Mouse (Mus musculus): ENCODE results near the gene Gm17651. TPM values are rescaled to one million over a fixed set of nuclear protein-coding genes. Genes with fewer than 3 reads are reported as not detected.

The Gm17651 gene
- total and polyA plus RNA-seq, 3 experiments = not detected

DNA sequence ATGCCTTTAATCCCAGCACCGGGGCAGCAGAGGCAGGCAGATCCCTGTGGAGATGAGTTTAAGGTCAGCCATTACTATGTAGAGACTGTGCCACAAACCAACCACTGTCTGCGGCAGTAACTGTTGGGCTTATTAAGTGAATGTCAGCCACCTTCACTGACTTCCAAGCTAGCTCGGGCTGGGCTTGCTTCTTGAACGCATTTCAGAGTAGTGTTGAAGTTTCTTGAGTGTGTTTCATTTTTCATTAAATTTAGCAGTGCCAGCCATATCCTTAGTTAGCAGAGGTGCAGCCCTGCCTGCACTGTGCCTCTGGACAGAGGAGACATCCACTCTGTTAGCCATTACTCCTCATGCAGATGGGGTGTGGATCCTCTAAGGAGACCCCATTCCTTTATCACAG lies 43.7 kb downstream of the Gm17651 start:
- dilution Hi-C loops (cut with MboI; ENCODE audit: extremely low pct_ligation_motif_present, extremely low pct_unique_long_range_greater_than_20kb, low sequenced_read_pairs) = no loop called here
- H3K9me3 ChIP-seq (replicated peaks; ENCODE audit: low read length) = no peaks in the 10 kb centered on the region
- no peaks in the 10 kb centered on the region for H3K36me3 ChIP-seq (replicated peaks in 1 of 2; ENCODE audit: control insufficient read depth in 1 of 2, insufficient read depth in 1 of 2, low read length in 1 of 2)
- no peaks in the 10 kb centered on the region for H3K27me3 ChIP-seq (replicated peaks)
- TF ChIP-seq MXI1 (IDR thresholded peaks at IDR 0.05; ENCODE audit: low read depth, low read length) = no peak
- TF ChIP-seq JUND (conservative IDR thresholded peaks at IDR 0.05; ENCODE audit: low read depth, low read length) = no peak
- TF ChIP-seq KAT2A (IDR thresholded peaks at IDR 0.05; ENCODE audit: insufficient replicate concordance, low read length) = no peak
- TF ChIP-seq ETS1 (conservative IDR thresholded peaks at IDR 0.05; ENCODE audit: low read depth, low read length) = no peak
- H3K27ac ChIP-seq (ENCODE audit: insufficient read depth, low read depth) = no peak overlapping the region
- H3K4me2 ChIP-seq (ENCODE audit: insufficient read depth, low read depth, poor library complexity, severe bottlenecking) = no peak overlapping the region
- H3K4me3 ChIP-seq (replicated peaks in 1 of 3; ENCODE audit: low read depth in 2 of 3, low read length in 2 of 3, poor library complexity in 1 of 3) = no peak overlapping the region
- in situ Hi-C loops (cut with MboI; ENCODE audit: low pct_ligation_motif_present, low pct_unique_long_range_greater_than_20kb, low sequenced_read_pairs) = no loop called here
- peaks cover 4 to 14% of the 10 kb centered on the region in 2 experiments; a peak in 2 of 4 replicates for H3K4me1 ChIP-seq (ENCODE audit: control insufficient read depth in 1 of 2, insufficient read depth in 2 of 2)
- H3K79me2 ChIP-seq (replicated peaks; ENCODE audit: control insufficient read depth, extremely low read depth, insufficient read depth, poor library complexity, severe bottlenecking) = no peaks in the 10 kb centered on the region
- no peak overlapping the region for H3K9ac ChIP-seq (ENCODE audit: insufficient read depth, low read depth)
- DNase-seq (ENCODE audit: extremely low read depth) = no peak

DNA sequence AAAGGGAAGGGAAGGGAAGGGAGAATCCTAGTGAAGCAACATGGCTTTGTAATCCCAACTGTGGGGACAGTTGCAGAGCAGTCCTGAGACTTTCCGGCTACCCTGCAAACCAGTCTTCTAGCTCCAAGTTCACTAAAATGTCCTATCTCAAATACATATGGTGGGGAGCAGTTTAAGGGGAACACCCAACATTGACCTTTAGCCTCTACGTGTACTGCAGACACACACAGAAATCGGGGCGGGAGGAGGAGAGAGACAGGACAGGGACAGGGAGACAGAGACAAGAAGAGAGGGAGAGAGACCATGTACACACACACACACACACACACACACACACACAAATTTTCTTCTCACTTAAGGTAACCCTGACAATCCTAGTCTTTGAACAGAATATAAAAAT lies 44.6 kb downstream of the Gm17651 start:
- in situ Hi-C loops (cut with MboI; ENCODE audit: low pct_ligation_motif_present, low pct_unique_long_range_greater_than_20kb, low sequenced_read_pairs) = no loop called here
- H3K79me2 ChIP-seq (replicated peaks; ENCODE audit: control insufficient read depth, extremely low read depth, insufficient read depth, poor library complexity, severe bottlenecking) = no peaks in the 10 kb centered on the region
- no peaks in the 10 kb centered on the region for H3K9me3 ChIP-seq (replicated peaks; ENCODE audit: low read length)
- H3K27me3 ChIP-seq (replicated peaks) = no peaks in the 10 kb centered on the region
- no peak overlapping the region for H3K9ac ChIP-seq (ENCODE audit: insufficient read depth, low read depth)
- no peak overlapping the region for H3K4me3 ChIP-seq (replicated peaks in 1 of 3; ENCODE audit: low read depth in 2 of 3, low read length in 2 of 3, poor library complexity in 1 of 3)
- H3K4me1 ChIP-seq (ENCODE audit: control insufficient read depth in 1 of 2, insufficient read depth in 2 of 2) = peaks cover 4 to 14% of the 10 kb centered on the region in 2 experiments; a peak in 2 of 4 replicates
- dilution Hi-C loops (cut with MboI; ENCODE audit: extremely low pct_ligation_motif_present, extremely low pct_unique_long_range_greater_than_20kb, low sequenced_read_pairs) = no loop called here
- H3K4me2 ChIP-seq (ENCODE audit: insufficient read depth, low read depth, poor library complexity, severe bottlenecking) = no peak overlapping the region
- H3K27ac ChIP-seq (ENCODE audit: insufficient read depth, low read depth) = no peak overlapping the region
- TF ChIP-seq MEF2A (IDR thresholded peaks at IDR 0.05; ENCODE audit: borderline replicate concordance, low read depth, low read length) (no peak), ZNF384 (IDR thresholded peaks at IDR 0.05; ENCODE audit: low read depth, low read length) (no peak), MXI1 (IDR thresholded peaks at IDR 0.05; ENCODE audit: low read depth, low read length) (no peak), NELFE (IDR thresholded peaks at IDR 0.05; ENCODE audit: low read depth, low read length) (no peak), CHD2 (IDR thresholded peaks at IDR 0.05; ENCODE audit: low read length) (no peak), ETS1 (conservative IDR thresholded peaks at IDR 0.05; ENCODE audit: low read depth, low read length) (no peak), MAZ (IDR thresholded peaks at IDR 0.05; ENCODE audit: low read depth, low read length) (no peak), USF1 (IDR thresholded peaks at IDR 0.05; ENCODE audit: low read depth, low read length) (no peak), PAX5 (IDR thresholded peaks at IDR 0.05; ENCODE audit: low read length) (no peak), E2F4 (IDR thresholded peaks at IDR 0.05; ENCODE audit: insufficient replicate concordance, low read depth, low read length) (no peak), POLR2A (IDR thresholded peaks at IDR 0.05; ENCODE audit: low read depth, low read length) (no peak), CHD1 (IDR thresholded peaks at IDR 0.05; ENCODE audit: low read depth, low read length) (no peak), CTCF (conservative IDR thresholded peaks at IDR 0.05 in 1 of 2, IDR thresholded peaks at IDR 0.05 in 1 of 2; ENCODE audit: low read depth in 2 of 2, low read length in 2 of 2) (no peak), ZKSCAN1 (IDR thresholded peaks at IDR 0.05; ENCODE audit: borderline replicate concordance, low read depth, low read length) (no peak), TBP (conservative IDR thresholded peaks at IDR 0.05; ENCODE audit: low read depth, low read length) (no peak)
- no peak for DNase-seq (ENCODE audit: extremely low read depth)
- no peaks in the 10 kb centered on the region for H3K36me3 ChIP-seq (replicated peaks in 1 of 2; ENCODE audit: control insufficient read depth in 1 of 2, insufficient read depth in 1 of 2, low read length in 1 of 2)

Data from CH12.LX (cell line).